In the genomic region with DNA sequence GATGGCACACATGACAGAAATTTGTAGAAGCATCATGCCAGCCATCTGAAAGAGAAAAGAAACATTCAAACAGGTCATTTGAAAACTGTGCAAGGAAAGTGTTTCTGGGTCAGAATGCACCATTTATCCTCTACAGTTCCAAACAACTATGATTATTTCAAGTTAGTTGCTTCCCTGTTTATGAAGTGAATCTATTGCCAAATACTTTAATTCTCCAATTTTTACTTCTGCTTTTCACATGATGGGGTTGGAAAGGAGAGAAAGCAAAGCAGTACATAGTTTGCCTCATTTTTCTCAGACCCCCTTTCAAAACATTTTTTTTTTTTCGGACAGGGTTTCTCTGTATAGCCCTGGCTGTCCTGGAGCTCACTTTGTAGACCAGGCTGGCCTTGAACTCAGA, we compare ENCODE assay signal across 35 mouse cellular contexts. TPM values are rescaled to one million over a fixed set of nuclear protein-coding genes. Genes with fewer than 3 reads are reported as not detected.
DNase-seq lines count a peak whose midpoint lies in the region; ATAC-seq and TF ChIP-seq lines count a peak whose summit lies in the region.
"Had no signal": no experiment of that assay in that cellular context is flagged by ENCODE, and none has a peak within 500 bp of the region (broad histone marks: within the 10 kb centered on the region; RNA-seq: fewer than 3 reads in every experiment).

No protein-coding gene starts in this region.

- no peaks in the 10 kb centered on the region for H3K27me3 ChIP-seq in liver, adult 2 months (ENCODE audit: control insufficient read depth, insufficient read depth, low read length)
- no peaks in the 10 kb centered on the region for H3K27me3 ChIP-seq in liver, embryonic 12.5 days (replicated peaks)
- H3K27me3 ChIP-seq: CH12.LX; embryonic facial prominence, embryonic 13.5 days; forebrain, embryonic 12.5 days; forebrain, embryonic 15.5 days; hindbrain, embryonic 13.5 days had no signal

- no peaks in the 10 kb centered on the region for H3K36me3 ChIP-seq in liver, adult 2 months (ENCODE audit: control insufficient read depth, insufficient read depth, low read length)
- H3K36me3 ChIP-seq in liver, embryonic 12.5 days: no peaks in the 10 kb centered on the region
- H3K36me3 ChIP-seq: embryonic facial prominence, embryonic 10.5 days; embryonic facial prominence, embryonic 13.5 days; forebrain, embryonic 12.5 days; forebrain, embryonic 15.5 days; G1E; hindbrain, embryonic 10.5 days; hindbrain, embryonic 13.5 days had no signal

- no peak for TF ChIP-seq CTCF in liver, adult 2 months (IDR thresholded peaks at IDR 0.05; ENCODE audit: low read depth, low read length)

- peak; percentile 13 for DNase-seq in liver, adult 2 months (ENCODE audit: extremely low read depth, low read depth, low spot score)
- DNase-seq in ovary, postnatal 14 days (ENCODE audit: low spot score): no peak
- no peak for DNase-seq in gastrocnemius, postnatal 14 days
- no peak for DNase-seq in MN1 (ENCODE audit: low spot score)
- DNase-seq: adrenal gland, adult 2 months; adrenal gland, postnatal 14 days; B cell, adult 2 months; cerebellum, adult 11 months; cerebellum, adult 2 months; cerebellum, adult 9-11 months; cerebellum, postnatal 25 days; embryo, embryonic 11 days; gastrocnemius, postnatal 25 days had no signal

- H3K4me2 ChIP-seq in liver, embryonic 12.5 days: no peak overlapping the region
- H3K4me2 ChIP-seq: embryonic facial prominence, embryonic 13.5 days; forebrain, embryonic 12.5 days; forebrain, embryonic 15.5 days; heart, embryonic 11.5 days; hindbrain, embryonic 13.5 days had no signal

- H3K27ac ChIP-seq in liver, adult 2 months (replicated peaks; ENCODE audit: insufficient read depth, low read depth, low read length): no peak overlapping the region
- H3K27ac ChIP-seq in liver, embryonic 12.5 days: no peak overlapping the region
- H3K27ac ChIP-seq: embryonic facial prominence, embryonic 10.5 days; embryonic facial prominence, embryonic 13.5 days; forebrain, embryonic 12.5 days; forebrain, embryonic 15.5 days; hindbrain, embryonic 10.5 days; hindbrain, embryonic 13.5 days had no signal

- no peaks in the 10 kb centered on the region for H3K79me2 ChIP-seq in liver, adult 2 months (ENCODE audit: control insufficient read depth, insufficient read depth, low read length)

- no peak for ATAC-seq in liver, embryonic 12.5 days
- ATAC-seq in common myeloid progenitor, adult 5-6 weeks (replicated peaks; ENCODE audit: low read depth, poor library complexity, severe bottlenecking): 0 out of 2 replicates have a peak, but pooled peaks have one; percentile 54
- ATAC-seq in megakaryocyte, adult 5-6 weeks (ENCODE audit: poor library complexity, severe bottlenecking): peak; percentile 66
- ATAC-seq: forebrain, embryonic 15.5 days; hindbrain, embryonic 16.5 days; intestine, embryonic 16.5 days had no signal

- intact Hi-C loops in gastrocnemius, postnatal 14 days (cut with DNase I; ENCODE audit: low total_unique reads): no loop called here

- WGBS in liver, adult 2 months: 80% methylated on average over 1 of the region's 1 CpGs
- 43% methylated on average over 1 of the region's 1 CpGs for WGBS in liver, embryonic 12.5 days (ENCODE audit: insufficient replicate concordance)

- H3K4me1 ChIP-seq in liver, adult 2 months (ENCODE audit: control insufficient read depth, insufficient read depth, low read length): no peaks in the 10 kb centered on the region
- no peaks in the 10 kb centered on the region for H3K4me1 ChIP-seq in liver, embryonic 12.5 days
- H3K4me1 ChIP-seq: embryonic facial prominence, embryonic 10.5 days; embryonic facial prominence, embryonic 13.5 days; forebrain, embryonic 12.5 days; forebrain, embryonic 15.5 days; hindbrain, embryonic 10.5 days; hindbrain, embryonic 13.5 days had no signal

- H3K4me3 ChIP-seq in liver, adult 2 months (ENCODE audit: insufficient read depth, low read depth, low read length): no peak overlapping the region
- H3K4me3 ChIP-seq in liver, embryonic 12.5 days: no peak overlapping the region
- H3K4me3 ChIP-seq: embryonic facial prominence, embryonic 10.5 days; embryonic facial prominence, embryonic 13.5 days; erythroblast, embryonic 14.5 days; forebrain, embryonic 12.5 days; forebrain, embryonic 15.5 days; hindbrain, embryonic 10.5 days; hindbrain, embryonic 13.5 days had no signal

- H3K9ac ChIP-seq in liver, adult 2 months (ENCODE audit: low read depth, low read length): no peak overlapping the region
- H3K9ac ChIP-seq in liver, embryonic 12.5 days: no peak overlapping the region
- H3K9ac ChIP-seq: embryonic facial prominence, embryonic 13.5 days; forebrain, embryonic 12.5 days; forebrain, embryonic 15.5 days; hindbrain, embryonic 13.5 days had no signal

- TF ChIP-seq POLR2A in liver, adult 2 months (IDR thresholded peaks at IDR 0.05; ENCODE audit: extremely low read depth, insufficient read depth, low read length): no peak

- H3K9me3 ChIP-seq in liver, embryonic 12.5 days (replicated peaks): no peaks in the 10 kb centered on the region
- H3K9me3 ChIP-seq: embryonic facial prominence, embryonic 10.5 days; embryonic facial prominence, embryonic 13.5 days; forebrain, embryonic 12.5 days; forebrain, embryonic 15.5 days; G1E; hindbrain, embryonic 10.5 days; hindbrain, embryonic 13.5 days had no signal

RNA-seq across cellular contexts. Expression of a gene that starts 21.0 kb away (rescaled TPM):
- 0.83 and 1.7 TPM in 2 replicates for total RNA-seq in liver, adult 2 months (2014; rRNA removed)
- polyA plus RNA-seq in liver, adult 2 months (2012; rRNA removed): 0.78 and 1.9 TPM in 2 replicates
- polyA plus RNA-seq in liver, embryonic 12.5 days (2016; fragmentation: Nextera tagmentation; extraction: Ambion mirVana): not detected in 2 replicates
- not detected in 2 replicates for total RNA-seq in common myeloid progenitor, adult 5-6 weeks (2017)
- 81.1 and 96.0 TPM in 2 replicates for total RNA-seq in megakaryocyte, adult 5-6 weeks (2015)
- total RNA-seq in megakaryocyte, adult 5-6 weeks (2017): 52.4 and 55.6 TPM in 2 replicates
- under 1 TPM; 0.71 to 0.78 TPM for total RNA-seq in gastrocnemius, postnatal 14 days (2021)
- total RNA-seq: CH12.LX, G1E had no signal
- polyA plus RNA-seq: cerebellum, adult 2 months; embryonic facial prominence, embryonic 10.5 days; embryonic facial prominence, embryonic 13.5 days; erythroblast, embryonic 14.5 days; forebrain, embryonic 12.5 days; forebrain, embryonic 15.5 days; G1E; heart, embryonic 11.5 days; heart, embryonic 14.5 days; heart, postnatal 0 days; hindbrain, embryonic 10.5 days; hindbrain, embryonic 13.5 days; hindbrain, embryonic 16.5 days had no signal

RNA-seq across cellular contexts. Expression of a gene that starts 28.8 kb away (rescaled TPM):
- total RNA-seq in liver, adult 2 months (2014; rRNA removed): not detected in 2 replicates
- not detected in 2 replicates for polyA plus RNA-seq in liver, adult 2 months (2012; rRNA removed)
- not detected in 2 replicates for polyA plus RNA-seq in liver, embryonic 12.5 days (2016; fragmentation: Nextera tagmentation; extraction: Ambion mirVana)
- not detected in 2 replicates for total RNA-seq in common myeloid progenitor, adult 5-6 weeks (2017)
- not detected in 2 replicates for total RNA-seq in megakaryocyte, adult 5-6 weeks (2015)
- not detected in 2 replicates for total RNA-seq in megakaryocyte, adult 5-6 weeks (2017)
- total RNA-seq in gastrocnemius, postnatal 14 days (2021): under 1 TPM in 1 of 2 experiments, not detected in 1; 0.23 TPM
- total RNA-seq: adrenal gland, adult 2 months; adrenal gland, postnatal 14 days; adrenal gland, postnatal 4 days; CH12.LX; gastrocnemius, adult 18-20 months; gastrocnemius, postnatal 25 days; heart, adult 8-10 months; heart, postnatal 25 days had no signal
- polyA plus RNA-seq: adrenal gland, adult 2 months; cerebellum, adult 2 months; cortical plate, adult 2 months; embryonic facial prominence, embryonic 10.5 days; embryonic facial prominence, embryonic 13.5 days; erythroblast, embryonic 14.5 days; forebrain, embryonic 12.5 days; forebrain, embryonic 15.5 days; G1E; heart, embryonic 11.5 days; heart, embryonic 14.5 days; heart, postnatal 0 days; hindbrain, embryonic 10.5 days; hindbrain, embryonic 13.5 days; hindbrain, embryonic 16.5 days; intestine, embryonic 16.5 days had no signal

Comparison
In these comparisons a context has a peak if more than half of its experiments do, and no peak if none do; other contexts are left out.
1. RNA of a gene that starts 21.0 kb away (total RNA-seq): 52.4 to 96.0 TPM in megakaryocyte, adult 5-6 weeks; 0.83 to 1.7 TPM in liver, adult 2 months, 0.71 to 0.78 TPM in gastrocnemius, postnatal 14 days and not detected in common myeloid progenitor, adult 5-6 weeks; every median in the first group is over 10 times any median in the second.